Mouse (Mus musculus) midbrain, postnatal 0 days (tissue): ENCODE results near the gene Map7d1. TPM values are rescaled to one million over a fixed set of nuclear protein-coding genes. Genes with fewer than 3 reads are reported as not detected.
A peak's percentile ranks its signal among the peaks of the same experiment; 100 is the strongest.

Experiments
- ATAC-seq: fragments of 200-750 bp; cut with Nextera tagmentation; 2 replicates; pipeline ENCODE4 v1.8.0; 2017; ENCODE audit warnings: moderate number of reproducible peaks, mild to moderate bottlenecking, moderate TSS enrichment, moderate library complexity; ENCODE audit not compliant: low FRiP score
- DNase-seq: peaks from one replicate; pipeline ENCODE4 v3.0.0-alpha.2; 2015; ENCODE audit warnings: low spot score
- H3K27ac ChIP-seq: fragments of 300-500 bp; sonication (generic); 2 replicates; pipeline ENCODE4 v1.5.1; 2014; ENCODE audit warnings: low read depth, mild to moderate bottlenecking, low read length, mixed read lengths
- H3K27me3 ChIP-seq: fragments of 300-500 bp; sonication (generic); 2 replicates; pipeline ENCODE4 v1.6.1; 2014; ENCODE audit warnings: low read length, control low read depth, mixed read lengths; ENCODE audit not compliant: insufficient read depth
- H3K36me3 ChIP-seq: fragments of 300-500 bp; sonication (generic); 2 replicates; pipeline ENCODE4 v1.6.1; 2014; ENCODE audit warnings: low read length, control low read depth, mixed read lengths; ENCODE audit not compliant: insufficient read depth
- H3K4me1 ChIP-seq: fragments of 300-500 bp; sonication (generic); 2 replicates; pipeline ENCODE4 v1.6.1; 2014; ENCODE audit warnings: mild to moderate bottlenecking, control low read depth, antibody characterized with exemption, low read length, mixed read lengths; ENCODE audit not compliant: insufficient read depth
- H3K4me2 ChIP-seq: fragments of 300-500 bp; sonication (generic); 2 replicates; pipeline ENCODE4 v1.6.1; 2014; ENCODE audit warnings: low read depth, mild to moderate bottlenecking, low read length, mixed read lengths; ENCODE audit not compliant: poor library complexity, severe bottlenecking
- H3K4me3 ChIP-seq: fragments of 300-500 bp; sonication (generic); 2 replicates; pipeline ENCODE4 v1.5.1; 2014; ENCODE audit warnings: low read depth, mild to moderate bottlenecking, low read length, moderate library complexity
- H3K9ac ChIP-seq: fragments of 300-500 bp; sonication (generic); replicated peaks from 2 replicates; pipeline ENCODE4 v1.6.1; 2014; ENCODE audit warnings: mild to moderate bottlenecking, low read length, moderate library complexity, mixed read lengths; ENCODE audit not compliant: poor library complexity, severe bottlenecking
- H3K9me3 ChIP-seq: fragments of 300-500 bp; sonication (generic); 2 replicates; pipeline ENCODE4 v1.6.1; 2016; ENCODE audit warnings: low read length, control low read depth
- CTCF ChIP-seq: IDR thresholded peaks from 2 replicates; pipeline ENCODE4 v1.5.1; 2016; ENCODE audit warnings: antibody characterized with exemption, mild to moderate bottlenecking
- WGBS: fragments of 180-500 bp; shearing (Covaris S2); extraction: QIAGEN DNeasy Blood & Tissue Kit; methylation state at CpG from one replicate; pipeline ENCODE4 v1.1.7; 2014; 5-methylcytosine and 5-hydroxymethylcytosine counted together
- polyA plus RNA-seq: library from polyadenylated mRNA; unstranded; fragments of >200 nt; fragmentation: Nextera tagmentation; extraction: Ambion mirVana; gene quantifications from 2 replicates; pipeline ENCODE4 v1.2.1, GENCODE M21; 2015
- total RNA-seq: library from RNA; depleted of rRNA; stranded (reverse); fragments of >200 nt; gene quantifications from 2 replicates; pipeline ENCODE4 v1.2.3, GENCODE M21; 2014; rRNA removed

The Map7d1 gene
- total RNA-seq: 106 and 124 TPM in 2 replicates
- polyA plus RNA-seq: 56.9 and 61.2 TPM in 2 replicates

- H3K9ac ChIP-seq: peak within 1 kb of the TSS; percentile 100
- peak; percentile 86 for DNase-seq
- under 1% methylated on average over 55 of the region's 59 CpGs for WGBS
- peak; percentile 35 for TF ChIP-seq CTCF
- peak within 1 kb of the TSS; percentile 94 for H3K4me2 ChIP-seq
- peak; percentile 82 for ATAC-seq
- peak within 1 kb of the TSS; percentile 99 for H3K4me3 ChIP-seq
- peaks cover 29% of the 10 kb centered on the region for H3K4me1 ChIP-seq
- peak within 1 kb of the TSS; percentile 96 for H3K27ac ChIP-seq
- no peaks in the 10 kb centered on the region for H3K9me3 ChIP-seq
- H3K27me3 ChIP-seq: no peaks in the 10 kb centered on the region
- no peaks in the 10 kb centered on the region for H3K36me3 ChIP-seq
Observed at GRCm38 (mm10) chr4:126256131-126256791, at the start of gene Map7d1. Gene Map7d1 (minus strand): TSS chr4:126256343.

GRCm38 (mm10) chr4:126305428-126305827 lies 49.3 kb upstream of the Map7d1 start:
- WGBS: 88% methylated on average over 1 of the region's 1 CpGs
- no peak overlapping the region for H3K27ac ChIP-seq

GRCm38 (mm10) chr4:126303877-126304276 lies 47.7 kb upstream of the Map7d1 start:
- Histone ChIP-seq H3K36me3 (no peaks in the 10 kb centered on the region), H3K4me2 (no peak overlapping the region), H3K4me1 (peaks cover 8% of the 10 kb centered on the region; the same call in 1 of the 2 replicates), H3K9me3 (no peaks in the 10 kb centered on the region), H3K4me3 (no peak overlapping the region), H3K27me3 (peaks cover 40% of the 10 kb centered on the region), H3K9ac (no peak overlapping the region), H3K27ac (no peak overlapping the region)
- WGBS: 66% methylated on average over 4 of the region's 4 CpGs
- TF ChIP-seq CTCF: peak; percentile 41
- ATAC-seq: no peak
- no peak for DNase-seq

More at GRCm38 (mm10) chr4:126305428-126305827, 49.3 kb upstream of the Map7d1 start:
- Histone ChIP-seq H3K4me2 (no peak overlapping the region), H3K36me3 (no peaks in the 10 kb centered on the region), H3K27me3 (peaks cover 31% of the 10 kb centered on the region), H3K9ac (no peak overlapping the region), H3K9me3 (no peaks in the 10 kb centered on the region), H3K4me3 (no peak overlapping the region), H3K4me1 (peaks cover 8% of the 10 kb centered on the region; the same call in 1 of the 2 replicates)
- no peak for ATAC-seq
- DNase-seq: no peak
- TF ChIP-seq CTCF: no peak

GRCm38 (mm10) chr4:126301584-126302309 lies 45.6 kb upstream of the Map7d1 start:
- no peak for DNase-seq
- H3K9ac ChIP-seq: no peak overlapping the region
- TF ChIP-seq CTCF: no peak
- no peaks in the 10 kb centered on the region for H3K9me3 ChIP-seq
- peak overlapping the region; percentile 54 for H3K4me2 ChIP-seq
- peaks cover 50% of the 10 kb centered on the region for H3K27me3 ChIP-seq
- no peaks in the 10 kb centered on the region for H3K36me3 ChIP-seq
- ATAC-seq: no peak
- WGBS: 4% methylated on average over 27 of the region's 27 CpGs
- H3K4me3 ChIP-seq: peak overlapping the region; percentile 30
- H3K27ac ChIP-seq: no peak overlapping the region
- H3K4me1 ChIP-seq: peaks cover 12% of the 10 kb centered on the region; the same call in 1 of the 2 replicates

GRCm38 (mm10) chr4:126300916-126301583 lies 44.9 kb upstream of the Map7d1 start:
- ATAC-seq (no peak), DNase-seq (no peak)
- peaks cover 12% of the 10 kb centered on the region; the same call in 1 of the 2 replicates for H3K4me1 ChIP-seq
- 2% methylated on average over 44 of the region's 50 CpGs for WGBS
- H3K36me3 ChIP-seq: no peaks in the 10 kb centered on the region
- H3K4me3 ChIP-seq: peak overlapping the region; percentile 30
- H3K4me2 ChIP-seq: peak overlapping the region; percentile 54
- TF ChIP-seq CTCF: no peak
- H3K27ac ChIP-seq: no peak overlapping the region
- no peaks in the 10 kb centered on the region for H3K9me3 ChIP-seq
- H3K27me3 ChIP-seq: peaks cover 52% of the 10 kb centered on the region
- 0 out of 2 replicates have a peak overlapping the region, but pooled peaks have one; percentile 29 for H3K9ac ChIP-seq
